Mouse (Mus musculus) liver, embryonic 14.5 days (tissue): ENCODE data around the gene Olfr904.

Experiments used
- CTCF ChIP-seq: IDR thresholded peaks from 2 replicates; pipeline ENCODE4 v1.5.1; 2016; ENCODE audit warnings: antibody characterized with exemption, low read depth, control low read depth
- EP300 ChIP-seq: IDR thresholded peaks from 2 replicates; pipeline ENCODE4 v1.6.1; 2016; ENCODE audit warnings: antibody characterized with exemption, low read depth

- TF ChIP-seq CTCF (no peak), EP300 (no peak)
Measured at GRCm38 (mm10) chr9:38427026-38427425, 35.9 kb upstream of the Olfr904 start.
